Mouse (Mus musculus): ENCODE measurements around the gene Olfr1487.
"Not testable (repeated sequence)": the region's sequence is repeated elsewhere in the genome, so short reads cannot be mapped to it uniquely, and the experiment has no call there.

Gene Olfr1487

GRCm38 (mm10) chr19:13617075-13617474, at the start of gene Olfr1487:
Olfr1487 (plus strand) TSS chr19:13617375.
- not testable (repeated sequence) for DNase-seq (ENCODE audit: low spot score in 2 of 2)

DNA sequence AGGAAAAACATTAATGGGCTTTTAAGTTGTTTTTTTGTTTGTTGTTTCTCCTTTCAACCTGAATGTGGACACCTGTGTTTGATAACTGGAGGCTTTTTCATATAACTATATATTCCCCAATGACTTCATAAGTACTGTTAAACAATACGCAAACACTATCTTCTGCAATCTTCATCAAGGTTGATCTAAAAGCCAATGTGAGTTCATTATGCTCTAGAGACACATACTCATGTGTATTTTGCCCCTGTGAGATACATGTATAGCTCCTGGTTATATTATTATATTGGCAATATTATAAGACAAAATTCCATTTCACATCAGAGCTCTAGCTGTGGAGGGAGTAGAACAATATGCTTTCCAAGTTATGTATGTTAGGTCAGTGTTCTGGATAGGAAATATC, 34.0 kb upstream of the Olfr1487 start, which contains the start of gene Olfr1484:
Gene Olfr1484, plus strand, starts transcription at position 301 of the 400 bp plus-strand sequence.
- DNase-seq (ENCODE audit: low spot score in 2 of 2), result no peak

DNA sequence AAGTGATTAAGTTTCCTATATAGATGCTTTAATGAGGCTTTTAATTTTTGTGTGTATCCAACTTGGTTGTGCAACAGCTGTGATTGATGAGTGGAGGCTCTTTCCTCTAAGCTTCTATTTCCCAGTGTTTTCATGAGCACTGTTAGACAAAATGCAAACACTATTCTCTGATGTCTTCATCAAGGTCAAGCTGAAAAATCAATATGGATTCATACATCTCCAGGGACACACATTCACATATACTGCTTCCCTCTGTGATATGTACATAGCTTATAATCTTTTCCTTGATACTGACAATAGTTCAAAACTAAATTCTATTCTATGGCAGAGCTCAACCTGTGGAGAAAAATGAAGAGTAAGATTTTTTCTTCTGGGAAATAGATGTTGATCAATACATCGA, 14.1 kb downstream of the Olfr1487 start, which contains the start of gene Olfr1489:
Gene Olfr1489, plus strand, starts transcription at position 301 of the 400 bp plus-strand sequence.
- no peak for DNase-seq (ENCODE audit: low spot score in 2 of 2)

DNA sequence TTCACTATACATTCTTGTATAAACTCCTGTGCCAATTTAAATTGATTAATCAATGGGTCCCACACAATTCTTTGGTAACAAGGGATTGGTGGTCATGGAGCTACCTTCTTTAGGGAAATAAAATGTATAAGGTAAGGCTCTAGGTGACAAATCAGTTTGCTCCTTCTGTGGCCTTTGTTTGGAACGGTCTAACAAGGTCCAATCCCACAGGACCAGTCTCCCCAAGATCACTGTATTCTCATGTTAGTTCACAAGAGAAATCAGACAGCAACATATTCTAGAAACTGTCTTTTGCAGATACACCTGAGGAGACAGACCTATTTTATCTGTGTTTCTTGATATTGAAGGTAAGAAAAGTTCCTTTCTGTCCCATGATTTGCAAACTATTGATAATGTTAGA, 33.6 kb downstream of the Olfr1487 start, which contains the start of gene Olfr1490:
Gene Olfr1490, plus strand, starts transcription at position 301 of the 400 bp plus-strand sequence.
- DNase-seq (ENCODE audit: low spot score in 2 of 2), result no peak

Measured in natural killer cell, adult 2 months (primary cell).